Mouse (Mus musculus): ENCODE results near the gene Tars2. TPM values are rescaled to one million over a fixed set of nuclear protein-coding genes. Genes with fewer than 3 reads are reported as not detected.

Tars2 gene
- total and polyA plus RNA-seq, 3 experiments = 141 to 237 TPM; not detected in 1

GRCm38 (mm10) chr3:95709967-95710366 lies 50.0 kb downstream of the Tars2 start:
- H3K36me3 ChIP-seq (ENCODE audit: control insufficient read depth in 1 of 2, insufficient read depth in 2 of 2, low read length in 2 of 2) = no peaks in the 10 kb centered on the region
- no peaks in the 10 kb centered on the region for H3K79me2 ChIP-seq (ENCODE audit: control insufficient read depth, insufficient read depth, low read length, poor library complexity)
- no peaks in the 10 kb centered on the region for H3K9me3 ChIP-seq (replicated peaks; ENCODE audit: insufficient read depth, low read length)
- no peak for DNase-seq (ENCODE audit: low read depth, low spot score)
- H3K27ac ChIP-seq (ENCODE audit: control insufficient read depth, low read depth, low read length) = no peak overlapping the region
- peak overlapping the region in 1 of 2 experiments; percentile 34; a peak in 1 of 4 replicates for H3K4me3 ChIP-seq (ENCODE audit: control insufficient read depth in 1 of 2, insufficient read depth in 1 of 2, low read depth in 2 of 2, low read length in 2 of 2)
- peak; percentile 14; the same call in 1 of the 2 replicates for TF ChIP-seq ZNF384 (IDR thresholded peaks at IDR 0.05; ENCODE audit: low read depth, low read length)
- no peak for TF ChIP-seq TBP (IDR thresholded peaks at IDR 0.05; ENCODE audit: low read depth, low read length)
- H3K4me1 ChIP-seq (ENCODE audit: control insufficient read depth in 1 of 2, insufficient read depth in 2 of 2, low read length in 2 of 2) = peaks cover 0 to 2% of the 10 kb centered on the region in 2 experiments; a peak in 1 of 4 replicates
- no peak overlapping the region for H3K9ac ChIP-seq (ENCODE audit: control insufficient read depth, low read depth, low read length, poor library complexity, severe bottlenecking)
- H3K27me3 ChIP-seq (ENCODE audit: control insufficient read depth in 1 of 2, insufficient read depth in 2 of 2, low read length in 2 of 2) = no peaks in the 10 kb centered on the region

GRCm38 (mm10) chr3:95709044-95709443 lies 51.0 kb downstream of the Tars2 start:
- Histone ChIP-seq H3K4me3 (ENCODE audit: control insufficient read depth in 1 of 2, insufficient read depth in 1 of 2, low read depth in 2 of 2, low read length in 2 of 2) (no peak overlapping the region), H3K36me3 (ENCODE audit: control insufficient read depth in 1 of 2, insufficient read depth in 2 of 2, low read length in 2 of 2) (0 out of 4 replicates have a peak, but pooled peaks cover 0 to 3% of the 10 kb centered on the region in 2 experiments), H3K79me2 (ENCODE audit: control insufficient read depth, insufficient read depth, low read length, poor library complexity) (no peaks in the 10 kb centered on the region), H3K9me3 (replicated peaks; ENCODE audit: insufficient read depth, low read length) (no peaks in the 10 kb centered on the region), H3K27ac (ENCODE audit: control insufficient read depth, low read depth, low read length) (no peak overlapping the region), H3K9ac (ENCODE audit: control insufficient read depth, low read depth, low read length, poor library complexity, severe bottlenecking) (no peak overlapping the region), H3K4me1 (ENCODE audit: control insufficient read depth in 1 of 2, insufficient read depth in 2 of 2, low read length in 2 of 2) (peaks cover 2% of the 10 kb centered on the region in 2 experiments; a peak in 2 of 4 replicates), H3K27me3 (ENCODE audit: control insufficient read depth in 1 of 2, insufficient read depth in 2 of 2, low read length in 2 of 2) (no peaks in the 10 kb centered on the region)
- TF ChIP-seq NRF1 (IDR thresholded peaks at IDR 0.05; ENCODE audit: insufficient read depth, low read depth, low read length, poor library complexity, severe bottlenecking) (0 out of 2 replicates have a peak, but pooled peaks have one; percentile 14), MAFK (IDR thresholded peaks at IDR 0.05; ENCODE audit: borderline replicate concordance, low read depth, low read length) (no peak), EP300 (IDR thresholded peaks at IDR 0.05; ENCODE audit: low read depth in 1 of 2, low read length in 2 of 2) (0 out of 4 replicates have a peak, but pooled peaks of 1 of the 2 experiments have one; percentile 17)
- DNase-seq (ENCODE audit: low read depth, low spot score) = peak; percentile 49

DNA sequence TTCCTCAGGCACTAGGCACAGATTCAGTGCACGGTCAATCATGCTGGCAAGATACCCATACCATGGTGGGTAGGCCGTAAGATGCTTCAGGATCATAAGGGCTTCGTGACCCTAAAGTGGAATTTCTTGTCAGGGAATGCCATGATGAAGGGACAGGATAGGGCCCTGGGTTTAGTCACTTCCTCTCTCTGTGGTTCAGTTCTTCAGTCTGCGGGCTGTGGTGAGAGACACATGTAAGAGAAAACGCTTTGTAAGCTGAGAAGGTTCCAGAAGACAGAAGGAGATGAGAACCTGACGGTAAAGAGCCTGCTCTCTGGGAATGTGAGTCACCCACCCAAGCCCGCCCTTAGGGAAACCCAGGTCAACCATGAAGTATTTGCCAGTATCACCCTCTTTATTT lies 52.5 kb downstream of the Tars2 start:
- DNase-seq (ENCODE audit: low read depth, low spot score) = peak; percentile 52
- H3K9me3 ChIP-seq (replicated peaks; ENCODE audit: insufficient read depth, low read length) = no peaks in the 10 kb centered on the region
- H3K4me1 ChIP-seq (ENCODE audit: control insufficient read depth in 1 of 2, insufficient read depth in 2 of 2, low read length in 2 of 2) = peaks cover 2 to 3% of the 10 kb centered on the region in 2 experiments; a peak in 2 of 4 replicates
- no peak for TF ChIP-seq ZMIZ1 (IDR thresholded peaks at IDR 0.05; ENCODE audit: low read depth, low read length)
- TF ChIP-seq POLR2AphosphoS5 (IDR thresholded peaks at IDR 0.05; ENCODE audit: borderline replicate concordance, low read depth, low read length) = no peak
- TF ChIP-seq SIN3A (IDR thresholded peaks at IDR 0.05; ENCODE audit: low read length) = no peak
- no peak for TF ChIP-seq JUND (IDR thresholded peaks at IDR 0.05; ENCODE audit: low read depth, low read length)
- TF ChIP-seq HCFC1 (IDR thresholded peaks at IDR 0.05; ENCODE audit: low read depth, low read length) = no peak
- TF ChIP-seq GABPA (IDR thresholded peaks at IDR 0.05; ENCODE audit: low read depth, low read length) = no peak
- no peak for TF ChIP-seq CHD1 (IDR thresholded peaks at IDR 0.05; ENCODE audit: low read depth, low read length)
- TF ChIP-seq USF1 (IDR thresholded peaks at IDR 0.05; ENCODE audit: low read depth, low read length) = no peak
- TF ChIP-seq SMC3 (IDR thresholded peaks at IDR 0.05; ENCODE audit: low read depth, low read length) = no peak
- TF ChIP-seq ZC3H11A (IDR thresholded peaks at IDR 0.05; ENCODE audit: low read depth, low read length) = no peak
- no peak for TF ChIP-seq ZKSCAN1 (IDR thresholded peaks at IDR 0.05; ENCODE audit: low read depth, low read length)
- TF ChIP-seq GATA1 (IDR thresholded peaks at IDR 0.05; ENCODE audit: low read depth, low read length) = no peak
- no peak for TF ChIP-seq MEF2A (IDR thresholded peaks at IDR 0.05; ENCODE audit: extremely low read depth, insufficient replicate concordance, low read depth, low read length, poor library complexity, severe bottlenecking)
- no peak for TF ChIP-seq TBP (IDR thresholded peaks at IDR 0.05; ENCODE audit: low read depth, low read length)
- no peak for TF ChIP-seq POLR2AphosphoS2 (IDR thresholded peaks at IDR 0.05; ENCODE audit: low read length)
- no peak for TF ChIP-seq USF2 (IDR thresholded peaks at IDR 0.05; ENCODE audit: borderline replicate concordance in 1 of 2, insufficient read depth in 1 of 2, low read depth in 1 of 2, low read length in 2 of 2)
- no peak for TF ChIP-seq MAX (IDR thresholded peaks at IDR 0.05; ENCODE audit: low read length)
- no peak for TF ChIP-seq ETS1 (IDR thresholded peaks at IDR 0.05; ENCODE audit: low read depth, low read length)
- TF ChIP-seq TCF12 (IDR thresholded peaks at IDR 0.05; ENCODE audit: low read depth, low read length) = no peak
- no peak overlapping the region for H3K9ac ChIP-seq (ENCODE audit: control insufficient read depth, low read depth, low read length, poor library complexity, severe bottlenecking)
- no peaks in the 10 kb centered on the region for H3K27me3 ChIP-seq (ENCODE audit: control insufficient read depth in 1 of 2, insufficient read depth in 2 of 2, low read length in 2 of 2)
- H3K27ac ChIP-seq (ENCODE audit: control insufficient read depth, low read depth, low read length) = no peak overlapping the region
- H3K4me3 ChIP-seq (ENCODE audit: control insufficient read depth in 1 of 2, insufficient read depth in 1 of 2, low read depth in 2 of 2, low read length in 2 of 2) = no peak overlapping the region
- no peaks in the 10 kb centered on the region for H3K79me2 ChIP-seq (ENCODE audit: control insufficient read depth, insufficient read depth, low read length, poor library complexity)
- H3K36me3 ChIP-seq (ENCODE audit: control insufficient read depth in 1 of 2, insufficient read depth in 2 of 2, low read length in 2 of 2) = 0 out of 4 replicates have a peak, but pooled peaks cover 0 to 3% of the 10 kb centered on the region in 2 experiments
